Mouse (Mus musculus) E14TG2a.4 (cell line): ENCODE measurements around the gene 2810004N23Rik.

ENCODE experiments used
- CTCF ChIP-seq: conservative IDR thresholded peaks from 2 replicates; pipeline ENCODE4 v1.5.1; 2014; ENCODE audit warnings: low read length
- NANOG ChIP-seq: IDR thresholded peaks from 2 replicates; pipeline ENCODE4 v1.6.1; 2014; ENCODE audit warnings: borderline replicate concordance, low read length, mixed read lengths
- POU5F1 ChIP-seq: IDR thresholded peaks from 2 replicates; pipeline ENCODE4 v1.6.1; 2014; ENCODE audit warnings: low read length, borderline replicate concordance

DNA sequence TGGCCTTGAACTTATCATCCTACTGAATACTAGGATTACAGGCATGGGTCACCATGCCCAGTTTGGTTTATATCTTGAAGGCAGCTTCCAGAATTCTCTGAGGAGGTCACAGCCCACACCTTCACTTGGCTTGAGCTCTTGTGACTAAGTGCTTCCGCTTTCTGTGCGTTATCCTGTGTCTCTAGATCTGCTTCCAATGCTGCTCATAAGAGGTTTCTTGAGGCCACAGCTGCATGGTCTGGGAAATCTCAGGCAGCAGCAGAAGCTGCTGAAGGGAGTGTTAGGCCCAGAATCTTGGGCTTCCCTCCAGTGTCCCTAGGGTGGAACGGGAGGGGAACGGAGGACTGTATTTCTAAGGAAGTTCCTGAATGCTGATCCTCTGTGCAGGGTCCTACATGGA, 49.6 kb downstream of the 2810004N23Rik start:
- no peak for TF ChIP-seq CTCF
- TF ChIP-seq NANOG = no peak
- TF ChIP-seq POU5F1 = no peak
